Mouse (Mus musculus) monocyte, adult 5-6 weeks (primary cell): ENCODE data around the gene Banp. TPM values are rescaled to one million over a fixed set of nuclear protein-coding genes. Genes with fewer than 3 reads are reported as not detected.

Experiments used
- ATAC-seq: fragments of 153-309, 156-312 bp; replicated peaks from 2 replicates; pipeline ENCODE4 v1.8.0; 2017; ENCODE audit warnings: mild to moderate bottlenecking; ENCODE audit not compliant: low TSS enrichment, insufficient number of reproducible peaks, severe bottlenecking, poor library complexity, low FRiP score
- total RNA-seq: library from RNA; stranded (forward); fragments of 200-1000, 200-491, 200-594 nt; gene quantifications from 3 replicates; pipeline ENCODE4 v1.2.3, GENCODE M21; 2017

Banp gene
- total RNA-seq, 1 experiment from 2014 or later = 23.5 TPM

DNA sequence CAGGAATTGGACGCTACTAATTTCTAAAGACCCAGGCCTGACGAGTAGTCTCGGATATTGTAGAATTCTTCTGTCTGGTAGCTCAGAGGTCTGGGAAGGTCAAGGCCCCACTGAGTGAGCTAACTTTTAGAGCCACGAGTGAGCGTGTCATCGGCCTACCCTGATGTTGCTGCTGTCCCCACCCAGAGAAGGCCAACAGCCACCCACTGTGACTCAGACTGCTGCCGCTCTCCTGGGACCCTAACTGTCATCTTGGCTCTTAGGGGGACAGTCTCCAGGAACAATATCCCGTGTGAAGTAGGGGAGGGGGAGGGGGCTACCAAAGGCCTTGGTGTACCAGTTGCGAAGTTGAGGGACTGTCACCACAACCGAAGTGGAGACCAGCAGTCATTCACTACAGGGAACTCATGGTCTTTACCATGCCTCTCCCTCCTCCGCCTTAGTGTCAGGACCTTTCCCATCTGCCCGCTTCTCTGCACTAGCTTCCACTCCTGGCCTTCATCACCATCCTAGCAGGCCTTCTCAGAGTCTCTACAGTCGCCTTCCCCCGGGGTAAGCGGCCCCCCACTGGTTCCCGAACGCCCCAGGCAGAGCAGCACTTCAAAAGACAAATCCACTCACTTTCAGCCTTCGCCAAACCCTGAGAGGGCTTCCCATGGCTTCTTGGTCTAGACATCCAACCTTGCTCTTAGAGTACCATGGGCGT, 2.4 kb upstream of the Banp start:
- no peak for ATAC-seq

DNA sequence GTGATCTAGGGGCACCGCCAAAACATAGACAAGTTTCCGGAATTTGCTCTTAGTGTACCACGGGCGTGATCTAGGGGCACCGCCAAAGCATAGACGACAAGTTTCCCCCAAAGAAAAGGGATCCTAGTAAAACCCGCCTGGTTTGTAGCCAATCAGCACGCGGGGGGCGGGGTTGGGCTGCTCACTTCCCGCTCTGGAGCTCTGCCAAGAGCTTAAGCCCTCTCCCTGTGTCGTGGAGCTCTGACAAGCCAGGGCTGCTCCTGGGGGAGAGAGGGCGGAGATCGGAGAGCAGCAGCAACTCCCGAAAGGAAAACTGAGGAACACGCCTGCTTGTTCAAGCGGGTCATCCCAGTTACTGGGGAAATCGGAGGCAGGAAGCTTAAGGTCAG, 1.8 kb upstream of the Banp start:
- 0 out of 2 replicates have a peak, but pooled peaks have one; percentile 18 for ATAC-seq

DNA sequence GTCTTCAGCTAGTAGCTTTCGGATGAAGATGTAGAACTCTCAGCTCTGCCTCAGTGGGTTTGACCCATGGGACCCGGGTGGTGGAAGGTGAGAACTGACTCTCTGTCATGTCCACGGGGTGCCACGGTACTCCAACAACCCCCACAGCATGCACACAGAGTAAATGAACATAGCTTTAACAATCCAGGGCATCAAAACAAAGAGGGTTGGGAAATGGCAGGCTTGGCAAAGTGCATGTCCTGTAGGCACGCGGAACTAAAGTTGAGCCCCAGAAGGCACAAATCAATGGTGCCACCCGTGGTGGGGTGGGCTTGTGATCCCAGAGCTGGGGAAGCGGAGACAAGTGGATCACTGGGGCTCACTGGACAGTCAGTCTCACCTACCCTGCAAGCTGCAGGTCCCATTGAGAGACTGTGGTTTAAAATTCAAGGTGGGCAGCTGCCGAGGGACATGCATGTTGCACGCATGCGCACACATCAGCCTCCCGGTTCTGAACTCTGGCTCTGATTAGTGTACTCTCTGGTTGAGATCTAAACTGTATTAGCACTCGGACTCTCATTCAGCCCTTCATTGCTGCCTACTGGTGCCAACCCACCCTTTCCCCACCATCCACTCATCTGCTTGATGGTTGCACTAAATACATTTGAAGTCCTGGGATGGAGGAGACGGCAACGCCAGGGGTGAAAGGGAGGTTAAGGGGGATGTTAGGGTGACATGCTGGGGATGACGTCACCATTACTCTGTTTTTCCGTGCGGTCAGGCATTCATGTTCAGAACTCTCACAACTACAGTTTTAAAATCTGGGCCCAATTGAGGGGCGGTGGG, 1.0 kb upstream of the Banp start:
- ATAC-seq = no peak

DNA sequence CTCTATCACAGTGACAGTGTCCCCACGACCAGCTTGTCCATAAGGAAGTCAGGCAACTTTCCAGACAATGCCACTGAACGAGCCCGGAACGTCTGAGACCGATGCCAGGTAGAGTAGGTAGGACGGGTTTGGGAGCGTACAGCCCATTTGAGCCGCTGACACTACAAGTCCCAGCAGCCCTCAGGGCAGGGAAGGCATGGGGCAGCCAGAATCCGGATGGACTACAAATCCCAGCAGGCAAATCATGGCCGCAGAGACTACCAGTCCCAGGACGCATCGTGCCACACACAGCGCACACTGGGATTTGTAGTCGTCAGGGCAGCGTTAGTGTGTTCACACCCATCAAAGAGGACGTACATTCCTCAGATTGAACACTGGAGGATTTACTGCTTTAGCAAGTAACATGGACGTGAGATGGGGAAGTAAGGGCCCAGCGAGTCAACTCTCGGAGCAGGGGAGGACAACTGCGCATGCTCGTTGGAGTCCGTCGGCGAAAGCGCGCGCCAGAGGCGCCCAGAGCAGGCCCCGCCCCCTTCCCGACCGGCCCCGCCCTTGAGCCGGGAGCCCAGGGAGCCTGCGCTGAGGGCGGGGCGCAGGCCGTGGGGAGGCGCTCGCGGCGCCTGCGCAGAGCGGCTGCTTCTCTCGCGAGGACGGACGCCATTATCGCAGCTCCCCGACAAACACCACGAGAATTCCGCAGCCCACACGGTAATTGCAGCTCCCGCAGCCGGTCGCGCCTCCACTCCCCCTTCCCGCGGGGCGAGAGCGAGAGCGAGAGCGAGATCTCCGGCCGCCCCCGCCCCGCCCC, 595 bp downstream of the Banp start:
- ATAC-seq = peak; percentile 90

- no peak for ATAC-seq
Observed at GRCm38 (mm10) chr8:121950749-121951655, 1.5 kb downstream of the Banp start.

DNA sequence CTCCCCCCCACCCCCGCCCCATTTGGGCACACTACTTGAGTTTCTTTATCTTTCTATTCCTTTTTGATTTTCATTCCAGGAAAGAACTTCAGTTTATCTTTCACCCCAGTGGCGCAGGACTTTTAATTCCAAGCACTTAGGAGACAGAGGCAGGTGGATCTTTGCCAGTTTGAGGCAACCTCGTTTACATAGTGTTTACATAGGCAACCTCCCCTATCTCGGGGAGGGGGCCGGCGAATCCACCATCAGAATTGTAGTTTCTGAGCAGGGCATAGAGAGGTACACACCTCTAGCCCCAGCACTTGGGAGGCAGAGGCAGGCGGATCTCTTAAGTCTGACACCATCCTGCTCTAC, 2.1 kb downstream of the Banp start:
- no peak for ATAC-seq

GRCm38 (mm10) chr8:121952122-121952521, 2.6 kb downstream of the Banp start:
- no peak for ATAC-seq

DNA sequence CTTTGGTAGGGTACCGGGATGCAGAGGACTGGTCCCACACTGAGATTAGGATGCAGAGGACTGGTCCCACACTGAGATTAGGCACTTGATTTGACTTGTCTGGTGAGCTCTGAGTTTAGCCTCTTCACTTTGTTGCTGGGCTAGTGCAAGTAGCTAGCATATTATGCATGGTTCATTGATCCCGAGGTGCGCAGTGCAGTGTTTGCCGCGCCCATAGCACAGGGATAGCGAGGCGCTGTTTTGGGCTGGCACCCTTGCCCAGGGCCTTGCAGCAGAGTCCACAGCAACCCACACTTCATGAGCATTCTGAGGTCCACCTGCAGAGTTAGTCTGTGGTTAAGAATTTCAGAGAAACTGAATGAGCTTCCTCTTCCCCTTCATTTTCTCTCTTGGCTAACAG, 3.2 kb downstream of the Banp start:
- no peak for ATAC-seq

DNA sequence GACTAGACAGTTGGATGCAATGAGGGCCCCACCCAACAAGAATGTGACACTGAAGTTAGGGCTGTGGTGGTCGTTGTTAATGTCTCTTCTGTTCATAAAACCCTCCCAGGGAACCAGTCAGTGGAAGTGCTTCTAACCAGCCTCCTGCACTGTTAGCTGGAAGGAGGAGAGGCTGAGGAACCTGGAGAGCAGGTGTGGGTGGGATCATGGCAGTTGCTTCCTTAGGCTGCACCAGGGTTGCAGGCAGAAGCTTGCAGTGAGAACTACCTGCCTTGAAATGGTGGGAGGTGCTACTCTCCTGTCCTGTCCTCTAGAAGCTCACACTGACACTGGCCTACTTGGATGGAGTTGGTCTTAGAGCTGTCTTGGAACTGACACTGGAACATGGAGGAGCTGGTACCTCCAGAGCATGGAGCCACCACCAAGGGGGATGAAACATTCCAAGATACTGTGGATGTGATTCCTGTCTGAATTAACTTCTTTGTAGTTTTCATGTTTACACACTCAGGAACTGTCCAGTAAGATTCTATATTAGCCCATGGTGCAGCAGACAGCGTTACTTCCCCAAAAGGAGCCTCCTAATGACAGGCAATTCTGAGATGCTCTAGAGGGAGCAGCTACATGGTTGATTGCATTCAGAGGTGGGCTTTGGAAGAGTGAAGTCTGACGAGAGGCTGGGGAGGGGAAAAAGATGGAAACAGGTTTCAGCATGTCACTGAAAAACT, 4.4 kb downstream of the Banp start:
- ATAC-seq = no peak

- no peak for ATAC-seq
Observed at GRCm38 (mm10) chr8:121954981-121955555, 5.5 kb downstream of the Banp start.

- no peak for ATAC-seq
Observed at GRCm38 (mm10) chr8:121955825-121956500, 6.4 kb downstream of the Banp start.

GRCm38 (mm10) chr8:121958395-121958794, 8.8 kb downstream of the Banp start:
- ATAC-seq = no peak

GRCm38 (mm10) chr8:121962892-121963291, 13.3 kb downstream of the Banp start:
- ATAC-seq = no peak

GRCm38 (mm10) chr8:121964716-121965512, 15.4 kb downstream of the Banp start:
- no peak for ATAC-seq

DNA sequence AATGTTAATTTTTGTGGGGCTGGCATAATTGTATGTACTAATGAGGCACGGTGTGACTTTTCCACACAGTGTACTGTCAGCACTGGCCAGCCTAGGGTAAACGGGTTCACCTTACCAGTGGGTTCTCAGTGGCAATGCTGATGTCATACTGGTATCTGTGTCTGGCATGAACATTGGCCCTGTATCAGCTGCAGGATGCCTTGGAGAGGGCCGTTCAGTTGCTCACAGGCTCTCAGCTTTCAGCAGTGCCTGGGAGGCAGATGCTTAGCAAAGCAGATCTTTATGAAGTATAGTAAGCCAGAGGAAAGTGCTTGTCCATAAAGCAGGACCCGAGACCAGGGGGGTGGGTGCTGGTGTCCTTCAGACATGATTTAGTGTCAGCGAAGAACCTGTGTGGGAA, 16.6 kb downstream of the Banp start:
- ATAC-seq = no peak

GRCm38 (mm10) chr8:121966714-121967448, 17.3 kb downstream of the Banp start:
- no peak; the same call in 1 of the 2 replicates for ATAC-seq
